Mouse (Mus musculus) thymus, adult 2 months (tissue): Measurements from ENCODE around the gene Rps6kl1. TPM values are rescaled to one million over a fixed set of nuclear protein-coding genes. Genes with fewer than 3 reads are reported as not detected.

Experiments
- DNase-seq: peaks from one replicate; pipeline ENCODE4 v3.0.0; 2021
- H3K27ac ChIP-seq: fragments of 200-500 bp; 2 replicates; pipeline ENCODE4 v1.5.1; 2012; ENCODE audit warnings: low read length, control low read depth; ENCODE audit not compliant: control insufficient read depth, insufficient read depth
- H3K27me3 ChIP-seq: fragments of 200-500 bp; 2 replicates; pipeline ENCODE4 v1.6.1; 2012; ENCODE audit warnings: mild to moderate bottlenecking, low read length, moderate library complexity, mixed read lengths; ENCODE audit not compliant: control insufficient read depth, insufficient read depth
- H3K36me3 ChIP-seq: fragments of 200-500 bp; 2 replicates; pipeline ENCODE4 v1.6.1; 2012; ENCODE audit warnings: mild to moderate bottlenecking, low read length, moderate library complexity; ENCODE audit not compliant: control insufficient read depth, insufficient read depth
- H3K4me1 ChIP-seq: fragments of 200-500 bp; replicated peaks from 2 replicates; pipeline ENCODE4 v1.6.1; 2012; ENCODE audit warnings: low read length; ENCODE audit not compliant: control insufficient read depth, insufficient read depth
- H3K4me3 ChIP-seq: fragments of 200-500 bp; 2 replicates; pipeline ENCODE4 v1.5.1; 2012; ENCODE audit warnings: mild to moderate bottlenecking, low read length, control low read depth, moderate library complexity; ENCODE audit not compliant: control insufficient read depth, insufficient read depth
- CTCF ChIP-seq: fragments of 200-500 bp; IDR thresholded peaks from 2 replicates; pipeline ENCODE4 v1.5.1; 2012; ENCODE audit warnings: mild to moderate bottlenecking, control low read depth, low read length, moderate library complexity, borderline replicate concordance; ENCODE audit not compliant: control insufficient read depth, poor library complexity, insufficient read depth; ENCODE audit errors: extremely low read depth
- POLR2A ChIP-seq: fragments of 200-500 bp; IDR thresholded peaks from 2 replicates; pipeline ENCODE4 v1.6.1; 2012; ENCODE audit warnings: mild to moderate bottlenecking, low read length, control low read depth, moderate library complexity; ENCODE audit not compliant: control insufficient read depth, poor library complexity, insufficient read depth; ENCODE audit errors: extremely low read depth
- WGBS: fragments of 180-500 bp; shearing (Covaris S2); methylation state at CpG from one replicate; pipeline ENCODE4 v1.1.7; 2018; 5-methylcytosine and 5-hydroxymethylcytosine counted together
- polyA plus RNA-seq: library from polyadenylated mRNA; depleted of rRNA; stranded (reverse); fragments of >200 nt; gene quantifications from 2 replicates; pipeline ENCODE4 v1.2.3, GENCODE M21; 2012

Rps6kl1 gene
- polyA plus RNA-seq, 1 experiment, result 11.4 TPM

DNA sequence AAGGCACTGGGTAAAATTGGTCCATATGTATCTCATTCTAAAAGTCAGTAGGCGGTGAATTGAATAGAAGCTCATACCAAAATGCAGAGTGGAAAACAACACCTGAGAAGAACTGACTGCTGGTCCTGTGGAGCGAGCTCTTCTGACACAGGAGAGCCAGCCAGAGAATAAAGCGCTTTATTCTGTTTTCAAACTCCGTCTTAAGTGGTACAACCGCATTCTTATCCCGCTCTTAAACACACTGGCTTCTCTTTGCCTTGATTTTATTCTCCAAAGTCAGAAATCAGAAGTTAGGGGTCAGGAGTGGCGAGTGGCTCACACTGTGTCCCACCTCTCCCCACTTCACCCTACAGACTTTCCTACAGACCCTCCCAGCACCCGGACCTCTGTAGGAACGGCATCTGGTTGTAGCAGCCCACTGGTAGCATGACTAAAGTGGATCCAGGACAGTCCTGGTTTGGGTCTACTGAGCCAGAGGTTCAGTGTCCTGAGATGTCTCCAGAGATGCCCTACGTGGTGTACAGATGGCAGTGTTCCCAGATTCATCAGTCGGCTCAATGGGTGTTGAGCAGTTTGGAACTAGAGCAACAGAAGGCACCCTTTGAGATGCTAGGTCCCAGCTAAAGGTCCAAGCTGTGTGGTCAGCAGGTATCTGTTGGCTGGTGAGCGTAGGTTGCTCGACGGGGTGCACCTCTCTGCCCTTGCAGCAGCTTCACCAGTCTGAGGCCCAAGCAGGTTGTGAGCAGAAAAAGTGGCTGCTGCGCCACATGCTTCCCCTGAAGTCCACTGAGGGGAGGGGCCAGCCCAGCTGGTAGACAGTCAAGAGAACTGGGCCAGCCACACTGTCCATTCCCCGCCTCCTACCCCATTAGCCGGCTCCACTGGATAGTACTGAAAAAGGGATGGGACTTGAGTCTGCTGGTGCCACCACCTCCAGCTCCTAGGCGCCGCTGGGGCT is 15.3 kb downstream of the Rps6kl1 start:
- no peak for DNase-seq
- Histone ChIP-seq H3K36me3 (peaks cover 33% of the 10 kb centered on the region), H3K27me3 (no peaks in the 10 kb centered on the region), H3K27ac (no peak overlapping the region), H3K4me1 (no peaks in the 10 kb centered on the region), H3K4me3 (no peak overlapping the region)
- 93% methylated on average over 19 of the region's 19 CpGs for WGBS
- TF ChIP-seq POLR2A, result no peak
- TF ChIP-seq CTCF, result no peak

DNA sequence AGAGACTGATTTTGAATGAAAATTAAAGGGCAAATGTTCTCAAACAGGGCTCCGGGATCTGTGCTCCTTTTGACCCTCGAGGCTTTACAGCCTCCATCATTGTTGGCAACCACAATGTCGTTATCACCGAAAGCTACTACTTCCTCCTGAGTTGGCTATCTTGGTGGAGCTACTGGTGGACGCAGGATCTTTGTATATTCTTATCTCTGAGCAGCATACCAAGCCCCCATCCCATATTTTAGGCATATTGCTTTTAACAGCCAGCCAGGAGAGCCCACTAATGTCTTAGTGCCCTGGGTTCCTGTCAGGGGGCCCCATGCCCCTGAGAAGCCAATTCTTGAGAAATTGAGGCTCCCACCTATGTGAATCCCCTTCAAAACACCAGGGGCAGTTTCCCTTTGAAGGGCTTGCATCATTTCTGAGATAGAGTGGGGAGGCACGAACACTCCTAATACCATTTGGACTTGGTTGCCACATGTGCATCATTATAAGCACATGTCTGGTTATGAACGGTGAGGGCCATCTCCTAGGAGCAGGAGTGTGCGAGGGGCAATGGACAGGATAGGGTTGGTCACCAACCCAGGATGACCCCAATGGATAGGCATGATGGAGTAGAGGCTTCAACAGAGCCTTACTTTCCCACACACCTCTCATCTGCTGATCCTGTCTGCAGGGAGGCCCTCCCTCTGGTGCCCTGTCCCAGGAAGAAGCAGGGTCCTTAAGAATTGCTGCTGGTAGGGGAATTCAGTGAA is 16.8 kb downstream of the Rps6kl1 start:
- Histone ChIP-seq H3K36me3 (peaks cover 49% of the 10 kb centered on the region), H3K27me3 (no peaks in the 10 kb centered on the region), H3K4me1 (no peaks in the 10 kb centered on the region), H3K27ac (no peak overlapping the region), H3K4me3 (no peak overlapping the region)
- TF ChIP-seq POLR2A (no peak), CTCF (no peak)
- DNase-seq, result no peak
- 86% methylated on average over 8 of the region's 8 CpGs for WGBS

DNA sequence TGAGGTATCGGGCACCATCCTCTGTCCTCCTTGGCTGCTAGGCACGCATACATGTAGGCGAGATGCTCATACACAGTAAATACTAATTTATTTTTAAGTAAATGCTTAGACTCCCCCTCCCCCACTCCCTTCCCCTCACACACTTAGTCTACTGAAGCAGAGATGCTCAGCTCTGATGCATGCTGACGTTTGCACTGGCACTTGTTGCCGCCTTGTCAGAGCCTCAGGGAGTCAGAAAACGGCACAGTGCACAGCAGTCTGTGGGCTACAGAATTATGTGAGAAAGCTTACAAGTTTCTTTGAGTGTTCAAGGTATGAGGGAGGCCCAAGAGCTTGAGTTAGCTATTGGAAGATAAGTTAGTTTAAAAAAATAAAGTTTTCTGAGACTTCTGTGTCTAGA is 19.7 kb downstream of the Rps6kl1 start:
- H3K36me3 ChIP-seq, result peaks cover 71% of the 10 kb centered on the region
- DNase-seq, result no peak
- H3K27ac ChIP-seq, result no peak overlapping the region
- 96% methylated on average over 6 of the region's 6 CpGs for WGBS
- no peaks in the 10 kb centered on the region for H3K27me3 ChIP-seq
- H3K4me1 ChIP-seq, result no peaks in the 10 kb centered on the region
- H3K4me3 ChIP-seq, result no peak overlapping the region
- TF ChIP-seq CTCF, result no peak
- TF ChIP-seq POLR2A, result no peak

DNA sequence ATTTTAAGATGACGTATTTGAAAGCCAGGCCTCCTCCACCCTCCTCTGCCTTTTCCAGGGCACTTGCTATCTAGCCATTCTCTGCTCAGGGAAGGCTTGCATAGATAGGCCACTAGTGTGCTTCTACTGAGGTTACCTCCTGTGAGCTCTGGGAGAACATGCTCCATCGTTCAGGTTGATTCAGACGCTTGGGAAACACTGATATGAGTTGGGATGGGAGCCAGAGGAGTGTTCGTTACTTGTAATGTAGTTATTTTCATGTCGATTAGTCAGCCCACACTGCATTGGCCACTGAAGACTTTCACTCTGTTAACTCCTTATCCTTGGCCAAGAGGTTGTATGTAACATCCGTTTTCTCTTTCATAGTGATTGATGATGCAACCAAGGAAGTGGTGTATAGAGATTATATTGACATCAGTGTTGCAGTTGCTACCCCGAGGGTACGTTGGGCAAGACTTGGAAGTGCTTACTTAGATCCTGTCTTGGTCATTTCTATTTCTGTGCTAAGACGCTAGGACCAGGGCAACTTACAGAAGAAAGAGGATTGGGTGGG is 21.6 kb downstream of the Rps6kl1 start:
- Histone ChIP-seq H3K4me3 (no peak overlapping the region), H3K27me3 (no peaks in the 10 kb centered on the region), H3K36me3 (peaks cover 82% of the 10 kb centered on the region), H3K4me1 (no peaks in the 10 kb centered on the region), H3K27ac (no peak overlapping the region)
- DNase-seq, result no peak
- 96% methylated on average over 9 of the region's 9 CpGs for WGBS
- no peak for TF ChIP-seq CTCF
- TF ChIP-seq POLR2A, result no peak

DNA sequence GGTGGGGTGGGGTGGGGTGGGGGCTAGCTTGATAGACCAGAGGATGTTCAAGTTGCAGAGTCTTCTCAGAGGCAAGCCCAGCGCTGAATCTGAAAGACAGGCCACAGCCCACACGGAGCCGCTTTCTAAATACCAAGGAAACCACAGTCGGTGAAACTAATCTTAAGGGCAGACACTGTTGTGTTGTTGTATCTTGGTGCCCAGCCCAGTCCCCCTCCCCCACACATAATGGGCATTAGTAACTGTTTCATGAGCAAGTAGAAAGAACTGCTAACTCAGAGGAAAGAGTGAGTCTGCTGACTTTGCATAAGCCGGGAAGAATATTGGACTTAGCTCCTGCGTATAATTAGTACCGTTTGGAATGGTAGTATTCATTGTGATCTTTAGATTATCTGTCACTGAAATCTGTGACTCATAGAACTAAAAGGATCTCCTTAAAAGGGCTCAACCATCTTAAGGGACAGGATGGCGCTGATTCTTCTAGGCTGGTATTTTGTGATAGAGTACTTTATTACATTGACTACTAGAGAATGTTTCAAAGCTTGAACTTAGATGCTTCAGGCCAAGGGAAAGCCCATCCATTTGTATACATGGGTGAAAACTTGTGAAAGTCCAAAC is 24.0 kb downstream of the Rps6kl1 start:
- WGBS, result 81% methylated on average over 8 of the region's 8 CpGs
- Histone ChIP-seq H3K36me3 (peaks cover 72% of the 10 kb centered on the region), H3K4me3 (no peak overlapping the region)

DNA sequence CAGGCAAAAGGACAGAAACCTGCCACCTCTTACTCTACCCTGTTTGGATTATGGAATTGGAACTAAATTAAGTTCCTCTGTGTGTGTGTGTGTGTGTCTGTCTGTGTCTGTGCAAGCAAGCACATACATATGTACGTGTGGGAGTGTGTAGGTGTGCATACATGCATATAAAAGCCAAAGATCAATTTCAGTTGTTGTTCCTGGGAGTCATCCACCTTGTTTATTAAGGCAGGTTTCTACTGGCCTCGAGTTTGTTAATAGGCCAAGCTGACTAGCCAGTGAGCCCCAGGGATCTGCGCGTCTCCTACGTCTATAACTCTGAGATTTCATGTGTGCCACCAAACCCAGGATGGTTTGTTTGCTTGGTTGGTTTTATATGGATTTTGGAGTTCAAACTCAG is 26.3 kb downstream of the Rps6kl1 start:
- 92% methylated on average over 5 of the region's 5 CpGs for WGBS
- H3K27me3 ChIP-seq, result no peaks in the 10 kb centered on the region
- TF ChIP-seq POLR2A (no peak), CTCF (no peak)
- H3K27ac ChIP-seq, result no peak overlapping the region
- peaks cover 50% of the 10 kb centered on the region for H3K36me3 ChIP-seq
- H3K4me1 ChIP-seq, result peaks cover 21% of the 10 kb centered on the region
- no peak for DNase-seq
- H3K4me3 ChIP-seq, result no peak overlapping the region

More for the DNA sequence above, 24.0 kb downstream of the Rps6kl1 start:
- Histone ChIP-seq H3K4me1 (peaks cover 17% of the 10 kb centered on the region), H3K27ac (no peak overlapping the region), H3K27me3 (no peaks in the 10 kb centered on the region)
- TF ChIP-seq CTCF, result no peak
- TF ChIP-seq POLR2A, result no peak
- no peak for DNase-seq
